Mouse (Mus musculus) forebrain, postnatal 0 days (tissue): Measurements from ENCODE around the gene Zcchc17. TPM values are rescaled to one million over a fixed set of nuclear protein-coding genes. Genes with fewer than 3 reads are reported as not detected.

Experiments used
- ATAC-seq: fragments of 200-750 bp; cut with Nextera tagmentation; 2 replicates; pipeline ENCODE4 v1.8.0; 2017; ENCODE audit warnings: mild to moderate bottlenecking, moderate library complexity
- DNase-seq: peaks from one replicate; pipeline ENCODE4 v3.0.0-alpha.2; 2015
- H3K27ac ChIP-seq: fragments of 300-500 bp; sonication (generic); 2 replicates; pipeline ENCODE4 v1.5.1; 2014; ENCODE audit warnings: low read depth, mild to moderate bottlenecking, antibody characterized with exemption, low read length, moderate library complexity, mixed read lengths
- H3K27me3 ChIP-seq: fragments of 300-500 bp; sonication (generic); 2 replicates; pipeline ENCODE4 v1.6.1; 2014; ENCODE audit warnings: mild to moderate bottlenecking, low read length, mixed read lengths; ENCODE audit not compliant: insufficient read depth
- H3K36me3 ChIP-seq: fragments of 300-500 bp; sonication (generic); 2 replicates; pipeline ENCODE4 v1.6.1; 2014; ENCODE audit warnings: mild to moderate bottlenecking, moderate library complexity; ENCODE audit not compliant: insufficient read depth
- H3K4me1 ChIP-seq: fragments of 300-500 bp; sonication (generic); 2 replicates; pipeline ENCODE4 v1.6.1; 2014; ENCODE audit warnings: antibody characterized with exemption; ENCODE audit not compliant: insufficient read depth
- H3K4me2 ChIP-seq: fragments of 300-500 bp; sonication (generic); 2 replicates; pipeline ENCODE4 v1.6.1; 2014; ENCODE audit warnings: low read depth, mild to moderate bottlenecking, moderate library complexity
- H3K4me3 ChIP-seq: fragments of 300-500 bp; sonication (generic); 2 replicates; pipeline ENCODE4 v1.5.1; 2014; ENCODE audit warnings: low read depth, low read length, mixed read lengths
- H3K9ac ChIP-seq: fragments of 300-500 bp; sonication (generic); 2 replicates; pipeline ENCODE4 v1.6.1; 2014; ENCODE audit warnings: mild to moderate bottlenecking
- H3K9me3 ChIP-seq: fragments of 300-500 bp; sonication (generic); 2 replicates; pipeline ENCODE4 v1.6.1; 2016; ENCODE audit warnings: low read length
- CTCF ChIP-seq: sonication (generic); IDR thresholded peaks from 2 replicates; pipeline ENCODE4 v1.5.1; 2016; ENCODE audit warnings: antibody characterized with exemption, control low read depth, low read depth
- WGBS: fragments of 180-500 bp; shearing (Covaris S2); extraction: QIAGEN DNeasy Blood & Tissue Kit; methylation state at CpG from one replicate; pipeline ENCODE4 v1.1.7; 2014; 5-methylcytosine and 5-hydroxymethylcytosine counted together
- polyA plus RNA-seq: library from polyadenylated mRNA; unstranded; fragments of >200 nt; fragmentation: Nextera tagmentation; extraction: Ambion mirVana; gene quantifications from 2 replicates; pipeline ENCODE4 v1.2.1, GENCODE M21; 2015
- total RNA-seq: library from RNA; depleted of rRNA; stranded (reverse); fragments of >200 nt; gene quantifications from 2 replicates; pipeline ENCODE4 v1.2.3, GENCODE M21; 2014

Zcchc17 gene
- total and polyA plus RNA-seq, 2 experiments from 2014 or later: 41.3 to 97.8 TPM

DNA sequence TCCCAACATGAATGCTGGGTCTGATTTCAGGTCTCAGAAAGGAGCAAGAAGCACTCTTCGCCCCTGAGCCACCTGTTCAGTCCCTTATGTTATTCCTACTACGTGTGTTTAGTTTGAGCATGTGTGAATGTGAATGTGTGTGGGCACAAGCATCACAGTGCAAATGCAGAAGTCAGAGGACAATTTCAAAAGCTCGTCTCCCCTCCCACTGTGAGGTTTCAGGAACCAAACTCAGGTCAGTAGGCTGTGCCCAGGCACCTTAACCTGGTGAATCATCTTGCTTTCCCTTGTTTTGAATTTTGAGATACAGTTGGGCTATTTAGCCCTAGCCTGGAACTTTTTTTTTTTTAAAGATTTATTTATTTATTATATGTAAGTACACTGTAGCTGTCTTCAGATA is 69.9 kb downstream of the Zcchc17 start:
- Histone ChIP-seq H3K27me3 (no peaks in the 10 kb centered on the region), H3K9ac (no peak overlapping the region), H3K9me3 (no peaks in the 10 kb centered on the region), H3K36me3 (no peaks in the 10 kb centered on the region), H3K4me3 (no peak overlapping the region), H3K4me1 (no peaks in the 10 kb centered on the region), H3K27ac (no peak overlapping the region), H3K4me2 (no peak overlapping the region)
- DNase-seq: no peak
- no peak for TF ChIP-seq CTCF
- WGBS: 70% methylated on average over 3 of the region's 3 CpGs
- no peak for ATAC-seq

DNA sequence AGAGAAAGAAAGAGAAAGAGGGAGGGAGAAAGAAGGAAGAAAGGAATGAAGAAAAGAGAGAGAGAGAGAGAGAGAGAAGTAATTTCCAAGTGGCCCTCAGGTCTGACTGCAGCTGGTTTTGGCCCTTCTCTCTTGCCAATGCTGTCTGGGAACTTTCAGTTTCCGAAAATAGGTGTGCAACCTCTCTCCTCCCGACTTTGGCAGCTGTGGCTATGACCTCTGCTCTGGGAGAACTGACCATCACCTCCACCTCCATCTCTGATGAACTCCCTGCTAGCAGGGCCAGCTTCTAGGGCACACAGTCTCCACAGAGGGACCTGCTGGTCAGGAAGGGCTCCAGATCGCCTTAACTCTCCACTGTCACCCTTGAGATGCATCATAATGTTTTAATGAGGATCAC is 73.2 kb downstream of the Zcchc17 start:
- no peak for TF ChIP-seq CTCF
- no peak overlapping the region for H3K4me2 ChIP-seq
- WGBS: 54% methylated on average over 3 of the region's 3 CpGs

DNA sequence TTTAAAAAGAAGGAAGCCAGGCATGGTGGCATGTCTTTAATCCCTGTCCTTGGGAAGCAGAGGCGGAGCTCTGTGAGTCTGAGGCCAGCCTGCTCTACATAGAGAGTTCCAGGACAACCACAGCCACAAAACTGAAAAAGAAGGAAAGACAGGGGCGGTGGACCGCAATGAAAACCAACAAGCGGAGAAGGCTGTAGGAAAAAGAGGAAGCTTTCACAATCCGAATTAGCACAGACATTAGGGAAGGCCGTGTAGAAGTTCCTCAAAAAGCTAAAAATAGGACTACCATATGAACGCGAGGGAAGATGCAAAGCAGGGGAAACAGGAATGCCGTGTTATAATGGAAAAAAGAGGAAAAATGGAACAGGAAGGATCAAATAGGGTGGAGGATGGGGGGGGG is 75.9 kb downstream of the Zcchc17 start:
- Histone ChIP-seq H3K36me3 (no peaks in the 10 kb centered on the region), H3K4me3 (no peak overlapping the region), H3K9me3 (no peaks in the 10 kb centered on the region), H3K27me3 (no peaks in the 10 kb centered on the region), H3K4me1 (no peaks in the 10 kb centered on the region), H3K9ac (no peak overlapping the region), H3K27ac (no peak overlapping the region), H3K4me2 (no peak overlapping the region)
- WGBS: 75% methylated on average over 9 of the region's 9 CpGs
- DNase-seq: no peak
- no peak for ATAC-seq
- no peak for TF ChIP-seq CTCF

More for the DNA sequence above, 73.2 kb downstream of the Zcchc17 start:
- ATAC-seq: no peak
- H3K27me3 ChIP-seq: no peaks in the 10 kb centered on the region
- H3K9ac ChIP-seq: no peak overlapping the region
- H3K4me1 ChIP-seq: no peaks in the 10 kb centered on the region
- no peak overlapping the region for H3K4me3 ChIP-seq
- H3K27ac ChIP-seq: no peak overlapping the region
- H3K36me3 ChIP-seq: no peaks in the 10 kb centered on the region
- no peaks in the 10 kb centered on the region for H3K9me3 ChIP-seq
- DNase-seq: no peak

DNA sequence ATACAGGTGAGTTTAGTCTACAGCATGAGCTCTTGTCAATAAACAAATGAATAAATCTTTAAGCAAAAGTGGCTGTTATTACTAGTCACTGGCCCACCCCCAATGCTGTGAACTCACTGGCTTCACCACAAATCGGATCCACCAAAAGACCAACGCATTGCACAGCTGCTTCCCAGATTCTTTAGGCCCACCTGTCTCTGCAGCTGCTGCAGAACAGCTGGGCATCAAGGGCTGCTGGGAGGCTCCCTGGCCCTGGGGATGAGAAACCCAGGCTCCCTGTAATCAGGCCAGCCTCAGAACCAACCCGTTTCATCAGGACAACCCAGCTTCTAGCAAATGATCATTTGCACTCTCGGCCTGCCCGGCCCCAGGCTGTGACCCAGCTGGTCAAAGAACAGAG is 76.9 kb downstream of the Zcchc17 start:
- WGBS: 76% methylated on average over 5 of the region's 5 CpGs
- Histone ChIP-seq H3K36me3 (no peaks in the 10 kb centered on the region), H3K9me3 (no peaks in the 10 kb centered on the region), H3K4me1 (no peaks in the 10 kb centered on the region), H3K4me2 (no peak overlapping the region), H3K4me3 (no peak overlapping the region), H3K9ac (no peak overlapping the region), H3K27me3 (no peaks in the 10 kb centered on the region), H3K27ac (no peak overlapping the region)
- no peak for ATAC-seq
- DNase-seq: no peak
- TF ChIP-seq CTCF: no peak

DNA sequence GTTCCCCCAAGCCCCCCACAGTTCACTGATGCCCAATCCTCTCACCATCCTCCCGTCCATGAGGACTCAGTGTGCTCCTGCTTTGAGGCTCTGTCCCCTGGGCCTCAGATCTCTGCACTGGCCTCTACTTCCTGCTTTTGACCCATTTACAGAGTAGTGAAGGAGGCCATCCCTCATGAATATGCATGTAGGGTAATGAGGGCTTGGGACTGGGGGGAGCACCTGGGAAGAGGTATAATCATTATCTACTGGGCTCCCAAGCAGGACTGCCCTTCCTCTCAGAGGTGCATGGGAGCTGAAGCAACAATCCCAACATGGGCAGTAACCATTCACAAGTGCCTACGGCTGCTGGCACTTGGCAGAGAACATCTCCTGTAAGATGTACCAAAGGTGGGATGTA is 80.6 kb downstream of the Zcchc17 start, which contains the start of gene Serinc2:
TSS of gene Serinc2 (minus strand) at position 101 of the 400 bp plus-strand sequence.
- H3K4me1 ChIP-seq: no peaks in the 10 kb centered on the region
- no peak for TF ChIP-seq CTCF
- H3K9me3 ChIP-seq: no peaks in the 10 kb centered on the region
- H3K27ac ChIP-seq: no peak within 1 kb of the TSS
- H3K27me3 ChIP-seq: no peaks in the 10 kb centered on the region
- no peak within 1 kb of the TSS for H3K4me2 ChIP-seq
- no peak within 1 kb of the TSS for H3K4me3 ChIP-seq
- H3K9ac ChIP-seq: no peak within 1 kb of the TSS
- no peaks in the 10 kb centered on the region for H3K36me3 ChIP-seq
- no peak for ATAC-seq
- WGBS: 64% methylated on average over 2 of the region's 2 CpGs
- no peak for DNase-seq

DNA sequence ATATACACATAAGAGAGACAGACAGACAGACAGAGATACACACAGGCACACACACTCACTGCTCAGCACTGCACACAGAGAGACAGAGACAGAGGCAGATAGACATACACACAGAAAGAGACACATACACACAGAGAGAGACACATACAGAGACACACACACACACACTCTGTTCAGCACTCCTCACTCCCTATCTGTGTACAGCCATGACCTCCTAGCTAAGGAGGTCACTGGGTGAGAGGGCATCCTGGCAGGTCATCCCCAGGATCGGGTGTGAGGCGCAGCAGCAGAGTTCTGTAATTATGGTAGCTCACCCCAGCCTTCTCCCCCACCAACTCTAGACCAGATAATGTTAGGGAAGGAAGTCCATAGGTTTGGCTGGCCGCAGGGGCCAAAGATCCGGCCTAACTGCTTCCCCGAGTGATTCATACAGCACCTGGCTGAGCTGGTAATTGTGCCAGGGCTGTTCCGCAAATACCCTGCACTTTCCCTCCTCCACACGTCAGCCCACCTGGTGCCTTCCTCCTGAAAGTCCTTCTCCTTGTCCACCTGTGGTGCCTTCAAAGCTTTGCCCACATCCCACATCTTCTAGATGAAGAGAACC is 83.1 kb downstream of the Zcchc17 start:
- DNase-seq (no peak), ATAC-seq (no peak)
- H3K4me1 ChIP-seq: 0 out of 2 replicates have a peak, but pooled peaks cover 15% of the 10 kb centered on the region
- TF ChIP-seq CTCF: no peak
- H3K9me3 ChIP-seq: no peaks in the 10 kb centered on the region
- H3K36me3 ChIP-seq: no peaks in the 10 kb centered on the region
- H3K27ac ChIP-seq: no peak overlapping the region
- no peak overlapping the region for H3K4me3 ChIP-seq
- H3K9ac ChIP-seq: no peak overlapping the region
- no peaks in the 10 kb centered on the region for H3K27me3 ChIP-seq
- WGBS: 76% methylated on average over 7 of the region's 7 CpGs
- no peak overlapping the region for H3K4me2 ChIP-seq

DNA sequence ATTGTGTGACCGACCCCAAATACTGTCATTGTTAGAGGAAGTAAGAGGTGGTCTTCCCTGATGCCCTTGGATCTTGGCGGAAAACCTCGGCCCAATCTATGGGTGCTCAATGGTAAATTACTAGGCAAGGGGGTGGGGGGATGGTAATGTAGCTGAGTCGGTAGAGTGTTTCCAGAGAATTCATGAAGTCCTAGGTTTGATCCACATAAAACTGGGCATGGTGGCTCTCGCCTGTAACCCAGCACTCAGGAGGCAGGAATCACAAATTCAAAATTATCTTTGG is 84.0 kb downstream of the Zcchc17 start:
- H3K27me3 ChIP-seq: no peaks in the 10 kb centered on the region
- peak overlapping the region; percentile 76 for H3K4me3 ChIP-seq
- H3K4me2 ChIP-seq: peak overlapping the region; percentile 74
- H3K9me3 ChIP-seq: no peaks in the 10 kb centered on the region
- H3K27ac ChIP-seq: peak overlapping the region; percentile 97; the same call in 1 of the 2 replicates
- no peaks in the 10 kb centered on the region for H3K36me3 ChIP-seq
- no peak for ATAC-seq
- DNase-seq: no peak
- H3K4me1 ChIP-seq: 0 out of 2 replicates have a peak, but pooled peaks cover 17% of the 10 kb centered on the region
- peak overlapping the region; percentile 90 for H3K9ac ChIP-seq
- no peak for TF ChIP-seq CTCF
- 31% methylated on average over 5 of the region's 5 CpGs for WGBS
